Mouse (Mus musculus) cerebellum, adult 11-12 months (tissue): Measurements from ENCODE around the gene Grifin.

Experiments used
- DNase-seq: peaks from one replicate; pipeline ENCODE4 v3.0.0; 2022

Grifin gene

DNA sequence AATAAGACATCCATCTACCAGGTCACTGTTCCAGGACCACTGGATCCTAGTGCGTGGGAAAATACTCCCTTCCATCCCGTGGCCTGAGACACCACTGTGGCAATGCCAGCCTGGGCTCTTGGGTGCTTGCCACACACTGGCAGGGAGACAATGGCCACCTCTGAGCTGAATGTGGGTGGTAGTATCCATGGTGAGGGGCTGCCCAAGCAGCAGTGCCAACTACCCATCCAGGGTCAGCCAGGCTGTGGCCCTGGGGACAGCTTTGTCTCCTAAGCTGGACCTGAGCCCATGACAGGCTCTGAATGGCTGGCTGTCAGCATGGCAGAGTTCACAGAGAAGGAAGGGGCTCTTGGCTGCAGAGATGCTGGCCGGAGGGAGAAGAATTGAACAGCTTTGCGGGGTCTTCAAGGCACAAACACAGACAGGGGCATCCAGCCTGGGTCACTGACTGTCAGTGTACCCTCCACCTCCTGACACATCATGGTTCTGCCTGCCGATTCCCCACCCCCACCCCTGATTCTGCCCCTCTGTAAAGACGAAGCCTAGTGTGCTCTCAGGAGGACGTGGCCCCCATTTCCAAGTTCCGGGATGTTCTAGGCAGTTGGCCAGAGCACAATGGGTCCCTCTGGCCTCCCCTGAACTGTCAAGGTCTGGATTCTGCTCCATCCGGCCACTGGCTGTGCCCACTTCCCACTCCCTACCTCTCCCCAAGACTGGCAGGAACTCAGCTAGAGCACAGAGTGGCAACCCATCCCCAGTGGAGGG, 21.9 kb downstream of the Grifin start:
- peak; percentile 56 for DNase-seq

DNA sequence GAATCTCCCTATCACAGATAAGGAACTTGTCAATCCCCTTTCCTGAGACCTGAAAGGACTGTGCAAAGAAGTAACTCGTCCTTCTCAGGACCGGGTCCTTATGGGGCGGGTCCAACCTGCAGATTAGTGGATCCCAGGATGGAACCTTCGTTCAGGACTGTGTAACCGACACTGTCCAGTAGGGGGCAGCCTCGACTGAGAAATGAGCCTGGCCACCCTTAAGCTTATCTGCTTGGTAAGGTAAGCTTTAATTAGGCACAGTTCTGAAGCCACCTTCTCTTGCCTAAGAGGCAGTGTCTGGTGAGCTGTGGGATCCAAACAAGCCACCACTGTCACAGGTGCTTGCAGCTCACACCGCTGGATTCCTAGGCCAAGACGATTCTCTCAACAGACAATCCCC, 24.8 kb downstream of the Grifin start:
- peak; percentile 40 for DNase-seq

DNA sequence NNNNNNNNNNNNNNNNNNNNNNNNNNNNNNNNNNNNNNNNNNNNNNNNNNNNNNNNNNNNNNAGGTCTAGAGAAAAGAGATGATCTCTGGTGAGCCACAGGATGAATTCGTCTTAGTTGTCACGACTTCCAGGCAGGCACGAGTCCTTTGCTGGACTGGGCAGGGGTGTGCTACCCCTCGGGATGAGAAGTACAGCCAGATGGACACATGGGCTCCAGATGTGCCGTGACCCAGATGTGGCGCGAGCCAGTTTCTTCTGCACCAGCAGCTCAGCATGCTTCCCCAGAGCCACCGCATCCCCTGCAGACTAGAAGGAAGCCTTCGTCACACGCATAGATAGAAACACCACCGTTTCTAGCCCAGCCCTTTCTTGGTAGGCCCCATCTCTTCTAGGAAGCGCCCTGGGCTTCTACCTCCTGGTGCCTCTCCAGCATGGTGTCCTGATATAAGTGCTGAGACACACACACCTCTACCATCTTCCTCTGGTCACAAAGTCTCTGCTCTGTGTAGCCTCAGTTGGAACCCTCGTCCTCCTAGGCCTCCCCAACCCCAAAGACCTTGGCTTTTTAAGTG, 26.7 kb downstream of the Grifin start:
- DNase-seq = no peak

DNA sequence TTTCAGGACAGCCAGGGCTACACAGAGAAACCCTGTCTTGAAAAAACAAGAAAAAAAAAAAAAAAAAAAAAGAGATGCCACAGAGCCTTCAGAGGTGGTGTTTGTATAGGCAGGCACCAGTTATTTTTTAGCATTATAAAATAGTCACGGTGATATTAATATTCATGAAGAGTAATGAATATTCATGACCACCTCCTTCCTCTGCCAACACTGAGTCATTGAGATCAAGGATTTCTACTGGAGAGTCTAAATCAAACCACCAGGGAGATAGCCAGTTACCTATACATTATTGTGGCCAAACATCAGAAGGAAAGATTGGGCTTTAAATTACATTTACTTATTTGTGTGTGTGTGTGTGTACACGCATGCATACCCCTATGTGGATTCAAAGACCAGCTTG, 38.1 kb downstream of the Grifin start:
- DNase-seq = no peak

DNA sequence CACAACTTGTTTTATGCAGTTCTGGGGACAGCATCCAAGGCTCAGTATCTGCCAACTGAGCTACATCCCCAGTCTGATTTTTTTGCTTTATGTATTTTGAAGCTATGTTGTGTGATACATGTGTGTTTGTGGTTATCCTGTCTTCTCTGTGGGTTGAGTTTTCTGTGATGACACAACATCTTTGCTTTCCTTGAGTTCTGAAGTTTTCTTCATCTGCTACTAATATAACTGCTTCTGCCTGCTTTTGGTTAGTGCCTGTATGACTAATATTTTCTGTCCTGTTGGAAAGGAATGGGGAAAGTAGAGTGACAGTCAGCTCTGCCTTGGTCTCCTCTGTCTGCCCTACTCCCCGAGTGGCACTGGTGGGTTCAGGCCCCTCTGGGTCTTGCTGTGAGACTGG, 43.7 kb downstream of the Grifin start:
- DNase-seq = no peak

DNA sequence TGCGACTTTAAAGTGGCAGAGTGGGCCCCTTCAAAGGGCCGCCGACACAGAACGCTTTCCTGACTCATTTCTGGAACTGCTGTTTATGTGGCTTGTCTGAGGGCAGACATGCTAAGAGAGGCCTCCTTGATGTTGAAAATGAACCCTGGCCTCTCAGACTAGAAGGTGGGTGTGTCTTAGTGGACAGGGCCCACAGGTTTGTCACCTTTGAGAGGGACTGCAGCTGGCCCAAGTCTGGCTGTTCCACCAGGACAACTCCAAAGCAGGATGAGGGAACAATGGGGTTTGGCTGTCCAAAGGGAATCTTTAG, 47.0 kb downstream of the Grifin start:
- DNase-seq = no peak

DNA sequence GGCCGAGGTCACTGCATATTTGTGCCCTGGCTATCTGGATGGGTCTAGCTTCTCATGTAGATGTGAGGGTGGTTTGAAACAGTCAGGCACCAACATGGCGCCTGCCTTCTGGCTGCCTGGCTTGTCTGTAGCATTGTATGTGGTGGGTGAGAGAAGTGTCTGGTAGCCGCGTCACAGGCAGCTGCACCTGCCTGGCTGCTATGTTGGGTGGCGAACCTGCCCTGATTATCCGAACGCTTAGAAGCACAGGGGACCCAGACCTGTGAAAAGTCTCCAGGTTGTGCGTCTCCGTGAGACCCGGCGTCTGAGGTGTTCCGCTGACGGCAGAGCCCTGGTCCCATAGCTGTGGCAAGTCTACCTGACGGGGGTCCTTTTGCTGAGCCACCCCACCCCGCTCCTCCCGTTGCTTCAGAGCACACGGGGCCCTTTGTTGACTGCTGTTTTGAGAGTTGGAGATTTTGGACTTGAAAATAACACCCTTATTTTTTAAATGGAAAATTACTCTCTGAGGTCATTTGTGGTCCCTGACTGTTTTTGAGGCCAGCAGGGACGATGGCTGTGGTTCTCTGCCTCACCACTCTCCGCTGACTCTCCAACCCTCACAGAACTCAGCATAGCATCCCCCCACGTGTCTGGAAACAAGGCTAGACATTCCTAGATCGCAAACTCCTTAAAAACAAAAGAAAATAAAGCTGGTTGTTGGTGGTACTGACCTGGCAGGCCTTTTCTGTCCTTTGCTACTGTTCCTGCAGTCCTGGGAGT, 47.5 kb downstream of the Grifin start:
- no peak for DNase-seq

DNA sequence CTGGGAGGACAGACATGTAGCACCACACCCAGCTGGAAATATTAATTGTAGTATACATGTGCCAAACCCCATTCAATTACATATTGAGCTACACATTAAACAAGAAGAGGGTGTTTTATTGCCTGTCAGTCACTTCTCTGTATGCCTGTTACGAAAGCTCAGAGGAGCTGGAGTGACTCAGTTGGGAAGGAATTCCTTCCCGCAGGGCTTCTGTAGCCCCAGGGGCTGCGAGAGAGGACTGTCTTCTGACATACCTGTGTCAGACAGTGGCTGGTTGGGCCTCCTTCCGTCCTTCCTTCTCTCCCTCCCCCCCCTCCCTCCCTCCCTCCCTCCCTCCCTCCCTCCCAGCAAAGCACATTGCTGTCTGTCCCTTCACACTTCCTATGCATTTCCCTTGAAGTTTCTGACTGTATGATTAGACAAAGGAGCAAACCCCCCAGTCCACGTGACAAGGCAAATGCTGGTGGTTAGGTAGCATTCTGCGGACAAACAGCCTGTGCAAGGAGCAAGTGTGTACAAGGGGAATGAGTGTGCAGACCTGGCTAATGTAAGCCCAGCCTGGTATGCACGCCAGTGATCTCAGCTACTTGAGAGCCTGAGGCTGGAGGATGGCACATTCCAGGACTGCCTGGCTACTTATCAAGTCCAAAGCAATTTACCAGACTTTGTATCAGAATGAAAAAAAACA, 49.9 kb downstream of the Grifin start:
- DNase-seq = no peak

DNA sequence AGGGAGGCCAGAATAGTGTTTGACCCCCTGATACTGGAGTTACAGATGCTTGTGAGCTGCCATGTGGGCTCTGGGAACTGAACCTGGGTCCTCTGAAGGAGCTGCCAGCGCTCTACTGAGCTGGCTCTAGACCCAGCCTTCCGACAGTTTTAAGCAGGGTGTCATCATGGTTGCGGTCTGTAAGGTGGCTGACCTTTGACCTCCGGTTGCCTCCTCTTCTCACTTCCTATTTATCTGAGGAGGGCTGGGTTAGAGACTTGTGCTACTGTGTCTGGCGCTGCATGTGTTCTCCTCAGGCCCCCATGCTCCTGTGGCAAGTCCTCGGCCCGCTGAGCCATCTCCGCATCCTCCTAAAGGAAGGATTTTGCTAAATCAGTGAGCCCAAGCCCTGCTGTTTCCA, 51.0 kb downstream of the Grifin start:
- no peak for DNase-seq
